Mouse (Mus musculus): ENCODE results near the gene Abca12.

DNA sequence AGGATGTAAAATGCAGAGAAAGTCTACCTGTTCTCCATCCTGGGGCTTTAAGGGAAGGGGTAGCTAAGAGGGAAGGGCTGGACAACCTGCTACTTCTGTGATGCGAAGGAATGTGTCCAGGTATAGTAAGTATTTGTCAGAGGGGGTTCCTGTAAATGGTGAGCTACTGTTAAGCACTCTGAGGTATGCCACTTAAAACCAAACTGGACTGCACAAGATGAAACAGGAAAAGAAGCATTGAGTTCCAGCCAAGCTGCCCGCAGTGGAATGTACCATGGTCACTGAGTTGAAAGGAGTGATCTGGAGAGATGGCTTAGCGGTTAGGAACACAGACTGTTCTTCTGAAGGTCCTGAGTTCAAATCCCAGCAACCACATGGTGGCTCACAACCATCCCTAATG, 179.4 kb downstream of the Abca12 start:
- no peak for TF ChIP-seq POLR2A (IDR thresholded peaks at IDR 0.05; ENCODE audit: extremely low read depth, insufficient read depth, low read length)
- no peak for TF ChIP-seq CTCF (IDR thresholded peaks at IDR 0.05; ENCODE audit: extremely low read depth, insufficient read depth, low read length)

Data from cortical plate, adult 2 months (tissue).